Mouse (Mus musculus) embryonic facial prominence, embryonic 13.5 days (tissue): ENCODE data around the gene Lalba. TPM values are rescaled to one million over a fixed set of nuclear protein-coding genes. Genes with fewer than 3 reads are reported as not detected.

Experiments
- ATAC-seq: fragments of 200-750 bp; cut with Nextera tagmentation; 2 replicates; pipeline ENCODE4 v1.8.0; 2017; ENCODE audit warnings: low read depth; ENCODE audit not compliant: insufficient number of reproducible peaks, insufficient read depth, low FRiP score, low TSS enrichment
- H3K27ac ChIP-seq: fragments of 300-500 bp; sonication (generic); 2 replicates; pipeline ENCODE4 v1.5.1; 2015; ENCODE audit warnings: moderate library complexity, mild to moderate bottlenecking, inconsistent platforms
- H3K27me3 ChIP-seq: fragments of 300-500 bp; sonication (generic); 2 replicates; pipeline ENCODE4 v1.6.1; 2015; ENCODE audit warnings: mild to moderate bottlenecking, inconsistent platforms
- H3K36me3 ChIP-seq: fragments of 300-500 bp; sonication (generic); 2 replicates; pipeline ENCODE4 v1.6.1; 2015; ENCODE audit warnings: mild to moderate bottlenecking, inconsistent platforms
- H3K4me1 ChIP-seq: fragments of 300-500 bp; sonication (generic); 2 replicates; pipeline ENCODE4 v1.6.1; 2015; ENCODE audit warnings: inconsistent platforms
- H3K4me2 ChIP-seq: fragments of 300-500 bp; sonication (generic); 2 replicates; pipeline ENCODE4 v1.6.1; 2015; ENCODE audit warnings: moderate library complexity, mild to moderate bottlenecking, inconsistent platforms
- H3K4me3 ChIP-seq: fragments of 300-500 bp; sonication (generic); 2 replicates; pipeline ENCODE4 v1.5.1; 2015; ENCODE audit warnings: mild to moderate bottlenecking, inconsistent platforms
- H3K9ac ChIP-seq: fragments of 300-500 bp; sonication (generic); 2 replicates; pipeline ENCODE4 v1.6.1; 2015; ENCODE audit warnings: mild to moderate bottlenecking, inconsistent platforms
- H3K9me3 ChIP-seq: fragments of 300-500 bp; sonication (generic); 2 replicates; pipeline ENCODE4 v1.6.1; 2016; ENCODE audit warnings: inconsistent platforms
- WGBS: fragments of 180-500 bp; shearing (Covaris S2); methylation state at CpG from one replicate; pipeline ENCODE4 v1.1.7; 2015; ENCODE audit warnings: mixed read lengths; 5-methylcytosine and 5-hydroxymethylcytosine counted together
- polyA plus RNA-seq: library from polyadenylated mRNA; unstranded; fragments of >200 nt; fragmentation: Nextera tagmentation; extraction: Ambion mirVana; gene quantifications from 2 replicates; pipeline ENCODE4 v1.2.1, GENCODE M21; 2015

Gene Lalba
- polyA plus RNA-seq, 1 experiment from 2014 or later = not detected

- Histone ChIP-seq H3K27ac (no peak overlapping the region), H3K4me1 (0 out of 2 replicates have a peak, but pooled peaks cover 2% of the 10 kb centered on the region), H3K4me2 (no peak overlapping the region), H3K4me3 (no peak overlapping the region), H3K9ac (no peak overlapping the region), H3K9me3 (no peaks in the 10 kb centered on the region), H3K27me3 (no peaks in the 10 kb centered on the region), H3K36me3 (no peaks in the 10 kb centered on the region)
- no peak for ATAC-seq
- 92% methylated on average over 8 of the region's 8 CpGs for WGBS
These were observed 4.0 kb upstream of the Lalba start for GRCm38 (mm10) chr15:98486433-98487021.

GRCm38 (mm10) chr15:98483907-98484886, 1.7 kb upstream of the Lalba start:
- no peak overlapping the region for H3K4me2 ChIP-seq

GRCm38 (mm10) chr15:98479568-98480102, 2.9 kb downstream of the Lalba start:
- Histone ChIP-seq H3K9me3 (no peaks in the 10 kb centered on the region), H3K9ac (no peak overlapping the region), H3K27me3 (no peaks in the 10 kb centered on the region), H3K27ac (no peak overlapping the region), H3K4me1 (0 out of 2 replicates have a peak, but pooled peaks cover 2% of the 10 kb centered on the region), H3K4me2 (no peak overlapping the region), H3K36me3 (no peaks in the 10 kb centered on the region), H3K4me3 (no peak overlapping the region)
- no peak for ATAC-seq
- WGBS = 76% methylated on average over 7 of the region's 7 CpGs

More at GRCm38 (mm10) chr15:98483907-98484886, 1.7 kb upstream of the Lalba start:
- ATAC-seq = no peak
- H3K4me3 ChIP-seq = no peak overlapping the region
- H3K27ac ChIP-seq = no peak overlapping the region
- no peak overlapping the region for H3K9ac ChIP-seq
- H3K4me1 ChIP-seq = 0 out of 2 replicates have a peak, but pooled peaks cover 2% of the 10 kb centered on the region
- H3K36me3 ChIP-seq = no peaks in the 10 kb centered on the region
- no peaks in the 10 kb centered on the region for H3K9me3 ChIP-seq
- H3K27me3 ChIP-seq = no peaks in the 10 kb centered on the region
- 65% methylated on average over 18 of the region's 18 CpGs for WGBS

- H3K9ac ChIP-seq = no peak overlapping the region
- no peaks in the 10 kb centered on the region for H3K4me1 ChIP-seq
- no peaks in the 10 kb centered on the region for H3K36me3 ChIP-seq
- H3K27me3 ChIP-seq = no peaks in the 10 kb centered on the region
- no peak for ATAC-seq
- no peak overlapping the region for H3K27ac ChIP-seq
- no peak overlapping the region for H3K4me2 ChIP-seq
- no peak overlapping the region for H3K4me3 ChIP-seq
- H3K9me3 ChIP-seq = no peaks in the 10 kb centered on the region
- WGBS = 84% methylated on average over 5 of the region's 5 CpGs
These were observed 6.2 kb downstream of the Lalba start for GRCm38 (mm10) chr15:98476281-98476680.

GRCm38 (mm10) chr15:98475382-98475781, 7.1 kb downstream of the Lalba start:
- no peak for ATAC-seq
- Histone ChIP-seq H3K4me3 (no peak overlapping the region), H3K9ac (no peak overlapping the region), H3K4me2 (no peak overlapping the region), H3K27ac (no peak overlapping the region), H3K4me1 (no peaks in the 10 kb centered on the region), H3K9me3 (no peaks in the 10 kb centered on the region), H3K27me3 (no peaks in the 10 kb centered on the region), H3K36me3 (no peaks in the 10 kb centered on the region)
- WGBS = 52% methylated on average over 10 of the region's 10 CpGs

GRCm38 (mm10) chr15:98474958-98475357, 7.6 kb downstream of the Lalba start:
- WGBS = 78% methylated on average over 10 of the region's 10 CpGs
- Histone ChIP-seq H3K4me1 (no peaks in the 10 kb centered on the region), H3K27me3 (no peaks in the 10 kb centered on the region), H3K4me3 (no peak overlapping the region), H3K27ac (no peak overlapping the region), H3K4me2 (no peak overlapping the region), H3K36me3 (no peaks in the 10 kb centered on the region), H3K9me3 (no peaks in the 10 kb centered on the region), H3K9ac (no peak overlapping the region)
- ATAC-seq = no peak

- H3K27me3 ChIP-seq = no peaks in the 10 kb centered on the region
- no peak overlapping the region for H3K4me3 ChIP-seq
- no peak overlapping the region for H3K27ac ChIP-seq
- ATAC-seq = no peak
- whole genome bisulfite sequencing = 91% methylated on average over 13 of the region's 13 CpGs
- H3K4me2 ChIP-seq = no peak overlapping the region
- no peaks in the 10 kb centered on the region for H3K36me3 ChIP-seq
- H3K4me1 ChIP-seq = no peaks in the 10 kb centered on the region
- no peak overlapping the region for H3K9ac ChIP-seq
- H3K9me3 ChIP-seq = no peaks in the 10 kb centered on the region
These were observed 11.0 kb downstream of the Lalba start for GRCm38 (mm10) chr15:98471539-98471938.

- Histone ChIP-seq H3K9ac (no peak within 1 kb of the TSS), H3K27me3 (no peaks in the 10 kb centered on the region), H3K4me3 (no peak within 1 kb of the TSS), H3K9me3 (no peaks in the 10 kb centered on the region), H3K4me2 (no peak within 1 kb of the TSS), H3K4me1 (no peaks in the 10 kb centered on the region), H3K36me3 (no peaks in the 10 kb centered on the region), H3K27ac (no peak within 1 kb of the TSS)
- ATAC-seq = no peak
- WGBS = 83% methylated on average over 4 of the region's 4 CpGs
These were observed 12.9 kb downstream of the Lalba start, which contains the start of gene OR5BS1P for GRCm38 (mm10) chr15:98469596-98469995. OR5BS1P (plus strand) TSS chr15:98469896.

GRCm38 (mm10) chr15:98452288-98452687, 30.2 kb downstream of the Lalba start, which contains the start of gene Olfr281:
Olfr281 (plus strand) TSS chr15:98452588.
- Histone ChIP-seq H3K9me3 (no peaks in the 10 kb centered on the region), H3K4me2 (no peak within 1 kb of the TSS), H3K27me3 (no peaks in the 10 kb centered on the region), H3K4me1 (no peaks in the 10 kb centered on the region), H3K4me3 (no peak within 1 kb of the TSS), H3K36me3 (no peaks in the 10 kb centered on the region), H3K27ac (no peak within 1 kb of the TSS), H3K9ac (no peak within 1 kb of the TSS)
- no peak for ATAC-seq
- WGBS = 88% methylated on average over 7 of the region's 7 CpGs

GRCm38 (mm10) chr15:98448521-98448920, 34.0 kb downstream of the Lalba start:
- ATAC-seq = no peak
- Histone ChIP-seq H3K36me3 (no peaks in the 10 kb centered on the region), H3K4me1 (no peaks in the 10 kb centered on the region), H3K9ac (no peak overlapping the region), H3K4me3 (no peak overlapping the region), H3K4me2 (no peak overlapping the region), H3K27me3 (no peaks in the 10 kb centered on the region), H3K27ac (no peak overlapping the region), H3K9me3 (no peaks in the 10 kb centered on the region)
- WGBS = 65% methylated on average over 4 of the region's 4 CpGs

GRCm38 (mm10) chr15:98444561-98444960, 38.0 kb downstream of the Lalba start:
- Histone ChIP-seq H3K4me2 (no peak overlapping the region), H3K36me3 (no peaks in the 10 kb centered on the region), H3K9me3 (no peaks in the 10 kb centered on the region), H3K4me3 (no peak overlapping the region), H3K9ac (no peak overlapping the region), H3K27ac (no peak overlapping the region), H3K27me3 (no peaks in the 10 kb centered on the region), H3K4me1 (no peaks in the 10 kb centered on the region)
- 78% methylated on average over 3 of the region's 3 CpGs for WGBS
- ATAC-seq = no peak
